Mouse (Mus musculus) macrophage (primary cell): ENCODE measurements around the gene Fam49a. TPM values are rescaled to one million over a fixed set of nuclear protein-coding genes. Genes with fewer than 3 reads are reported as not detected.

Experiments used
- H3K27ac ChIP-seq: fragments of 350-480 bp; formaldehyde crosslinking; 2 replicates; pipeline ENCODE4 v1.9.0; 2021
- H3K36me3 ChIP-seq: fragments of 350-480 bp; formaldehyde crosslinking; 2 replicates; pipeline ENCODE4 v1.9.0; 2021; ENCODE audit errors: inconsistent target
- H3K4me3 ChIP-seq: fragments of 350-480 bp; formaldehyde crosslinking; 2 replicates; pipeline ENCODE4 v1.9.0; 2021; ENCODE audit errors: inconsistent target
- H3K79me2 ChIP-seq: fragments of 350-480 bp; formaldehyde crosslinking; 2 replicates; pipeline ENCODE4 v1.9.0; 2021; ENCODE audit errors: inconsistent target
- WGBS: methylation state at CpG from one replicate; pipeline ENCODE4 v1.1.7; 2026; ENCODE audit warnings: inconsistent platforms; ENCODE audit not compliant: missing documents; 5-methylcytosine and 5-hydroxymethylcytosine counted together
- polyA plus RNA-seq: library from polyadenylated mRNA; stranded (reverse); fragments of 250-400 nt; gene quantifications from 3 replicates; pipeline ENCODE4 v1.2.4, GENCODE M21; 2018; ENCODE audit warnings: inconsistent platforms

The Fam49a gene
- polyA plus RNA-seq, 1 experiment from 2014 or later = 41.6 TPM

DNA sequence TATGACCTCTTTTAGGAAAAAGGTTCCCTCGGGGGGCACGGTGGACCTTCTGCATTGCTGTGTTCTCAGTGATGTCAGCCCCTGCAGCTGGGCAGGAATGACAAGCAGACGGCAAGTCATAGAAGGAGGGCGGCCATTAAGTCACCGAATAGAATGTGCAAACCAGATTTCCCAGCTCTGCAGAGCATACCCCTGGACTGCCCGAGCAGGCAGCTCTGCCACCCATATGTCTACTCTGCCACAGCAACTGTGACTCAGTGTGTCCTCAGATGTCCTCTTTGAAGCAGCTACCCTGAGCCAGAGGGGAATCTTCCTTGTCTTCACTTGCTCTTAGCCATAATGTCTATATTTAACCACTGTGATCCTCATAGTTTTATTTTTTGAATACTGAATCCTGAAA is 75.4 kb downstream of the Fam49a start:
- H3K4me3 ChIP-seq = no peak overlapping the region
- WGBS = 93% methylated on average over 6 of the region's 6 CpGs

DNA sequence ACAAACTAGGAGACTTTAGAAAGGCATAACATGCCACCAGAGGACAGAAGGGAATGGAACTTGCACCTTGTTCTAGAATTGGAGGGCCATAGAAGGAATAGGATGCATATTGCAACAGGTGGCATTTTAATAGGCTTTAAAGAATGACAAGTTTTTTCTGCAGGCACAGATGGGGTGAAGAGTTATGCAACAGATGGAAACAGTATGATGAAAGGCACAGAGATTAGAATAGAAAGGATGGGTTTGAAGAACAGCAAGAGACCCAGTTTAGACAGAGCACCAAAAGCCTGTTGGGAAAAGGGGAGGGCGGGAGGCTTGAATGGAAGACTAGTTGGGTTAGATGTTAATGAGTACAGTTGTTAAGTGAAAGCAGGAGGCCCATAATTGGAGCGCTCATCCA is 81.4 kb downstream of the Fam49a start:
- H3K36me3 ChIP-seq = peaks cover 18% of the 10 kb centered on the region; the same call in 1 of the 2 replicates
- no peaks in the 10 kb centered on the region for H3K79me2 ChIP-seq
- H3K4me3 ChIP-seq = no peak overlapping the region
- WGBS = 87% methylated on average over 2 of the region's 2 CpGs
- no peak overlapping the region for H3K27ac ChIP-seq

More for the DNA sequence above, 75.4 kb downstream of the Fam49a start:
- H3K27ac ChIP-seq = no peak overlapping the region
- no peaks in the 10 kb centered on the region for H3K79me2 ChIP-seq
- H3K36me3 ChIP-seq = peaks cover 35% of the 10 kb centered on the region

DNA sequence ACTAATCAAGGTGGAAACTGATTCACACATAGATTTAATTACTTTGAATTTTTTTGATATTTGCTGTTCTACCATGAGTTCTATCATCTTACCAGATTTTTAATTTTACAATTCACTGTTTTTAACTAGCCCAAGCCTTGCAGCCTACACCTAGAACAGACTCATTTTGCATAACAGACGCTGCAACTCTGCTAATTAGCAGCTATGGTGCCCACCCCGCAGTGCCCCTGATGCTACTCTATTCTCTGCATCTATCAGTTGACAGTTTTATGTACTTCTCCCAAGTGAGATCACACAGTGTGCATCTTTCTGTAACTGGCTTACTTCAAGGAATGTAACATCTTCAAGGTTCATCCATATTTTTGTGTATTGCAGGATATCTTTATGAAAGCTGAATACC is 86.7 kb downstream of the Fam49a start:
- WGBS = 100% methylated on average over 2 of the region's 2 CpGs
- no peak overlapping the region for H3K4me3 ChIP-seq

DNA sequence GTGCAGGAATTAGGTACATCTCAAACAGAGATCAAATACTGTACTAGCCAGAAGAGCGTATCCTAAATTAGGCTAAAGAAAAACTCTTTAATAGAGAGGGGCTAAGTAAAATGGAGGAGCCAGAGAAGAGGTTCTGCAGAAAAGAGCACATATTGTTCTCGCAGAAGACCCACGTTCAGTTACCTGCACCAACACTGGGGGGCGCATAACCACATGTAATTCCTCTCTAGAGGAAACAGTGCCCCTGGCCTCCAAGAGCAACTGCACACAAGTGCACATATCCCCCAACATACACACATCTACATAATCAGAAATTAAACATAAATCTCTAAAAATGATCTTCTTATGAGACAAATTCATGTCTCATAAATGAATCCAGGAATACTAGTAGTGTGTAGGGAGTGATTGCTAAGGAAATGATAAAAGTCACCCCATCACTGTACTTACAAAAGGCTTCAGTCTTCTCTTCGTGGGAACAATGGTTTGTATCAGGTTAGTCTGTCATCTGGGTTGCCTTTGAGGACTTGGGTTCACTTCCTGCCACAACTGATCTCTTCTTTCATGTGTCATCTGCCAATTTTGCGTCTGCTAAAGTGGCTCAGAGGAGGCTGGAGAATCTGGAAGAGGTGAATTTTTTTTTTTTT is 87.8 kb downstream of the Fam49a start:
- Histone ChIP-seq H3K79me2 (no peaks in the 10 kb centered on the region), H3K27ac (no peak overlapping the region), H3K36me3 (peaks cover 17% of the 10 kb centered on the region), H3K4me3 (no peak overlapping the region)
- 75% methylated on average over 6 of the region's 6 CpGs for WGBS

More for the DNA sequence above, 86.7 kb downstream of the Fam49a start:
- no peak overlapping the region for H3K27ac ChIP-seq
- no peaks in the 10 kb centered on the region for H3K79me2 ChIP-seq
- peaks cover 9% of the 10 kb centered on the region; the same call in 1 of the 2 replicates for H3K36me3 ChIP-seq

DNA sequence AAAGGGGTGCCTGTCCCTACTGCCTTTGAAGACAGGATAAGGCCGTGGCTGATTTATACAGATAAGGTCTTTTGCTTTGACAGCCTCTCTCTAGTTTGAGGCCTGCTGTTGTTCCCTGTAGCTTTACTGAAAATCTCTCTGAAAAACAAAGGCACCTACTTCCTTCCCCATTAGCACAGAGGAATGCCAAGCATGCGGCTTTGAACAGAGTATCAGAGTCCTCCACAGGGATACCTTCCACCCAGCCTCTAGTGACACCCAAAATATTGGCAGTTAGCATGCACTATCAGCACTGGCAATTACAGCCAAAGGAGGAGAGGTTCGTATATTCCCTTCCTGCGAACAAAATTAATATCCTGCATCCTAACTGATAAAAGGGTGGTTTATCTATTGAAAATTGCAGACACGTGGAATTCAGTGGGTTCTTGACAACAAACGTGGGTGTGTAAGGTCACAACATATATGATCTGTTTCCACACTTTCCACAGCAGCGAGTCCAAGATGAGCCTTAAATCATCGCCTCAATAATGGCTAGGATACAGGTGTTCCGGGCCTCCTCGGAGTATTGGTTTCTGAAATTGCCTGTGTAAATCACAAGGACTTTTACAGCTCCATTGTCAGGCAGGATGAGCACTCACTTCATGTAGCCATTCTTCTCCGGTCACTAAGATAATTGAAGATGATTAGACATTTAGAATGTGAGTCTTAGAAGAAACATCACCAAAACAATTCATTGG is 90.0 kb downstream of the Fam49a start:
- 83% methylated on average over 11 of the region's 11 CpGs for WGBS
- Histone ChIP-seq H3K27ac (no peak overlapping the region), H3K36me3 (peaks cover 17% of the 10 kb centered on the region), H3K79me2 (no peaks in the 10 kb centered on the region), H3K4me3 (no peak overlapping the region)

DNA sequence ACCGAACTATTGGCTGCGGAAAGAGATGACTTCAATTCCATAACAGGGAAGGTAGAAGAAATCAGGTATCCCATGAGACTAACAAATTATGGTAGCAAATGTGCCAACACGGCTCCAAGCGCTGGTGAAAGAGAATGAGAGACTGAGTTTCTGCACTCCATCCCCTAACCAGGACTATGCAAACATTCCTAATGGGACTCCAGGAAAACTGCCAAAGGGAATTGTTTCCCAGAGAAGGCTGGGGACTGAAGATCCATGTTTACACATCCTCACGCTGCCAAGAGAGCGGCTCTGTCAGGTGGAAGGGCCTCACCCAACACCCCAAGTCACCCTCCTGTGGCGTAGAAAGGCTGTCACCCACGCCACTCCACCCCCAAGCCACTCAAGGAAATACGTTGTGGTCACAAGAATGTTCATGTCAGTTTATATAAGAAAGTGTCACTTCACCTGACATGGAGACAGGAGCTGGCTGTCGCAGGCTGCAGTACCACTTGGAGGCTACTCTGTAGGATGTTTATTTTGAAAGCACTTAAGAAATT is 92.2 kb downstream of the Fam49a start:
- Histone ChIP-seq H3K4me3 (no peak overlapping the region), H3K79me2 (no peaks in the 10 kb centered on the region), H3K27ac (no peak overlapping the region), H3K36me3 (peaks cover 33% of the 10 kb centered on the region)
- 79% methylated on average over 10 of the region's 10 CpGs for WGBS

DNA sequence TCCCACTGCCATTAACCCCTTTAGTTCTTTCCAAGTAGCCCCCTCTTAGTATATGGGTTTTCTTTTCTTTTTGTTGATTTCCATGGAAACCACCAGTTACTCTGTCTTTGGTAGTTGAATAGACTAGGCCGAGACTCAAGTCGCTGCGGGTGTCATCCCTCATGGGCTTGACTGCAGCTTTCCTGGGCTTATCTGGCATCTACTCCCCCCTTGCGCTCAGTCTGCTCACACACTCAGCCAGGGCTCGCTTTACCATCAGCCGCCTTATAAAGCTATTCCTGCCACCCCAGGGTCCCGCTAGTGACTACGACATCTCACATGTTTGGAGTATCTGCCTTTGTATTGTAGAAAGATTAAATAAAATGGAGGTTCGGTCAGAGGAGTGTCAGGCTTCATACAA is 94.1 kb downstream of the Fam49a start:
- WGBS = 95% methylated on average over 9 of the region's 9 CpGs
- H3K79me2 ChIP-seq = no peaks in the 10 kb centered on the region
- no peak overlapping the region for H3K4me3 ChIP-seq
- peaks cover 29% of the 10 kb centered on the region for H3K36me3 ChIP-seq
- no peak overlapping the region for H3K27ac ChIP-seq

DNA sequence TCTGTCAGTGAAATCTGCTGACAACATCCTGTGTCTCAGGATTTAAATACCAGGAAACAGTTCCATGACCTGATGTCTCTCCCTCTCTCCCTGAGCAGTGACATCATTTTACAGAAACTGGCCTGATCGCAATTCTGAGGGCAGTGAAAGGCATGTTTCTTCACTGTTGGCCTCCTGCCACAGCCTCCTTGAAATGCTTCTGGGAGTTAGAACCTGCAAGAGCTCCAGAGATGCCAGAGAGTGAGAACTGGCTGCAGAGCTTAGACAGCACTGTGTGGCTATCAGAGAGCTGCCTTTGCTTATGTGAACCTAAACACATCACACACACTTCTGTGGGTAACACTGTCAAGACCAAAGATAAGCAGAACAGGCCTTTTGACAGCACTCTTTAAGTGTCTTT is 94.5 kb downstream of the Fam49a start:
- H3K36me3 ChIP-seq = peaks cover 33% of the 10 kb centered on the region
- 88% methylated on average over 1 of the region's 1 CpGs for WGBS

DNA sequence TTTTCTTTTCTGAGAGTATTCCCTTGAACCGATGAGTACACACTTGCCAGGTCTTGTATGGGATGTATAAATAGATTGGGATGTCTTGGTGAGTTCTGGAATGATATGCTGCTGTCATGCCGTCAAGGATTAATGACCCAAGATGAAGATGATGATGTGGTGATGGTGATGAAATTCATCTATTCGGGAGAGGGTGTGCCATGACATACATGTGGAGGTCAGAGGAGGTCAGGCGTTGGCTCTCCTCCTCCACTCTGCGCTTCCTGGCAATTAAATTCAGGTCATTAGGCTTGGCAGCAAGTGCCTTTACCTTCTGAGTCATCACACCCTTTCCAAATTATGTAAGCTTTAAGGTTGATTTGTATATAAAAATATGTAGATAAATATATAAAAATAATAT is 95.0 kb downstream of the Fam49a start:
- 90% methylated on average over 5 of the region's 5 CpGs for WGBS
- no peak overlapping the region for H3K27ac ChIP-seq
- H3K79me2 ChIP-seq = no peaks in the 10 kb centered on the region
- H3K4me3 ChIP-seq = no peak overlapping the region
- peaks cover 38% of the 10 kb centered on the region for H3K36me3 ChIP-seq

More for the DNA sequence above, 94.5 kb downstream of the Fam49a start:
- no peaks in the 10 kb centered on the region for H3K79me2 ChIP-seq
- no peak overlapping the region for H3K4me3 ChIP-seq
- no peak overlapping the region for H3K27ac ChIP-seq

DNA sequence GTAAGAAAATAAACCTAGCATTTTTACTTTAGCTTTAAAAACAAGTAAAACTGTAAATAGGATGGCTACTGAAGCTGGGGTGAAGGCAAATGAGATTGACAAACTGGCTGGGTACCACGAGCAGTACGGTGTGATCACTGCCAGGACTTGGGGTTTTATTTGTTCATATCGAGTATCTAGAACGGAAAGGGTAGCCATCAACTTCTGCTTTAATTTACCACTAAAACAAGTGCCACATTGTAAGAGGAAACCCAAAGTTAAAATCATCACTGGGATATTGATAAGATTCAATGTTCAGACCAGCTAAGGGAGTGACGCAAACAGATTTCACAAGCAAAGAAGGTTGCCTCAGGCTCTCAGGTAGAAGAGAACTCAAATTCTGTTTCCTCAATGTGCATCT is 98.0 kb downstream of the Fam49a start:
- Histone ChIP-seq H3K27ac (no peak overlapping the region), H3K79me2 (no peaks in the 10 kb centered on the region), H3K36me3 (peaks cover 54% of the 10 kb centered on the region), H3K4me3 (no peak overlapping the region)
- WGBS = 53% methylated on average over 5 of the region's 5 CpGs

DNA sequence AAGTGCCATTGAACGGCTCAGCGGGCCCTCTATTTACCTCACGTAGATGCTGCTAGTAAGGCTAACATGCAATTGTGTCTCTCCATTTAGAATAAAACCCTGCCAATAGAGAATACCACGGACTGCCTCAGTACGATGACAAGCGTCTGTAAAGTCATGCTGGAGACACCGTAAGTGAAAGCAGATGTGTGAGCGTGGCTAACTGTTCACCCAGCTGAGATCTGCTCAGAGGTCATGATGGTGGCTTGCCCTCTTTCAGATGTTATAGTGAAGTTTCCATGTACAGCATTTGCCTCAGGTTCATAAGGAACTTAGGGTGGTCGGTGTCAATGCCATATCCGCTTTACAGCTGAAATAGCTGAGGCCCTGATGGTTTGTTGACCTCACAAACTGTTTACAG is 100.4 kb downstream of the Fam49a start:
- H3K36me3 ChIP-seq = peaks cover 78% of the 10 kb centered on the region
- H3K79me2 ChIP-seq = no peaks in the 10 kb centered on the region
- no peak overlapping the region for H3K27ac ChIP-seq
- WGBS = 96% methylated on average over 10 of the region's 10 CpGs
- no peak overlapping the region for H3K4me3 ChIP-seq

DNA sequence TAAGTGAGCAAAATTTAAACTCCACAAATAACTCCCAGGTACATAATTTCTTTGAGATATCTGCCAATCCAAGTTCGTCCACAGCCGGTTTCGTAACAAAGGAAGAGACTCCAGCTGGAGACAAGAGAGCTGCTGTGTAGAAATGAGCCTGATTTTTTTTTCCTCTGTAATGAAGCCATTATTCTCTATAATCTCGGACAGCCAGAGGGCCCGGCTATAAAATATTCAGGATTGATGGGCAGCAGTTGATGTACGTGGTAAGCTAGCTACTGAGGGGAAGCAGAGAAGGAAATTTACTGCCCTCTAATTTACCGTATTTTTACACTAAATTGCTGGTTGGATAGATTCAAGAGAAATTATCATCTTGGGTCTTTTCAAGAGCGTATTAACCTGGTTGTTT is 102.3 kb downstream of the Fam49a start:
- H3K36me3 ChIP-seq = peaks cover 65% of the 10 kb centered on the region
- no peaks in the 10 kb centered on the region for H3K79me2 ChIP-seq
- H3K27ac ChIP-seq = no peak overlapping the region
- whole genome bisulfite sequencing = 100% methylated on average over 8 of the region's 8 CpGs
- no peak overlapping the region for H3K4me3 ChIP-seq

DNA sequence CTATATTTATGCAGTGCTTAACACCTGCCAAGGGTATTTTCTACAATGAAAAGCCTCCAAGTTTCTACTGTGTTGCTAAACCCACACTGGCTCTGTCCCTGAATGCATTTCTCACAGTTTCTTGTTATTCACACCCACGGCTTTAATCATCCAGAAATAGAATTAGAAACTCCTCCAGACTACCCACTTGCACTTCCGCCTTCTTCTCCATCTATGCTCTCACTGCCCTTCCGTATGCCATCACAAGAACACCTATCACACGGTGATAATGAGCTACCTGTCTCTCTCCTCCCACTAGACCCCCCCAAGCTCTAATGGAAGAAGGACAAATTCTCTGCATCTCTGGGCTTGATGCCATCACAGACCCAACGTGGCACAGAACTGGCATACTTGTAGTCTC is 105.5 kb downstream of the Fam49a start:
- H3K4me3 ChIP-seq = no peak overlapping the region
- H3K36me3 ChIP-seq = peaks cover 68% of the 10 kb centered on the region
- WGBS = 92% methylated on average over 5 of the region's 5 CpGs
- H3K79me2 ChIP-seq = no peaks in the 10 kb centered on the region
- no peak overlapping the region for H3K27ac ChIP-seq

DNA sequence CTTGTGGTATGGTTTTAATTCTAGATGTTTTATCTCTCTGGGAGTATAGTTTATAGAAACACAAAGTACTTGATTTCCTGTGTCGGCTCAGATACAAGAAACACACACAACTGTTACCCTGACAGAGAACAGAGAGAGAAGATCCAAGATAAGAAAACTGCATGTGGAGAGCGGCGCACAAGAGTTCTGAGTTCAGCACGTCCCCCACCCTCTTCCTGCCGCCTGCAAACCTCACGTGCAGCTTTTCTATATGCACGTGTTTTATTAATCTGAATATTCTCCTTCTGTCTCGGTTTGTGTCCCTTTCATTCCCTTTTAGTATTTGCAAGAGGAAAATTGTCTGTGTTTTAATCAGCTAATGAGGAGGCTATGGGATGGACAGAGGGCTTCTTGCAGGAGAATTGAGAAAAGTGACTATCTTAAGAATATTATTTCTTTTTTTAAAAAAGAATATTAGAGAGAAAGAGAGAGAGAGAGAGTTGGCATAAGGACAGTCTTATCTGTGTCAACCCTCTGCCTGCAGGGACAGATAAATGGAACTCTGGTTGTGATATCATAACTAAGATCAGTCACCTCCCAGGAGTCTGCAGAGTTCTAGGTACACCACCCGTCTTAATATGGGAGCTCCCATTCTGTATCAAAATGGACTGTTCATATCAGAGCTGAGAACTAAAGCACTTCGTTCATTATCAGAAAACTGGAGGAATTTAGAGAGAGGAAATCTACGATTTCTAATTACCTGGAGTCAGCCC is 111.3 kb downstream of the Fam49a start:
- peaks cover 38% of the 10 kb centered on the region for H3K36me3 ChIP-seq
- H3K27ac ChIP-seq = no peak overlapping the region
- no peak overlapping the region for H3K4me3 ChIP-seq
- H3K79me2 ChIP-seq = no peaks in the 10 kb centered on the region
- 97% methylated on average over 11 of the region's 11 CpGs for WGBS

DNA sequence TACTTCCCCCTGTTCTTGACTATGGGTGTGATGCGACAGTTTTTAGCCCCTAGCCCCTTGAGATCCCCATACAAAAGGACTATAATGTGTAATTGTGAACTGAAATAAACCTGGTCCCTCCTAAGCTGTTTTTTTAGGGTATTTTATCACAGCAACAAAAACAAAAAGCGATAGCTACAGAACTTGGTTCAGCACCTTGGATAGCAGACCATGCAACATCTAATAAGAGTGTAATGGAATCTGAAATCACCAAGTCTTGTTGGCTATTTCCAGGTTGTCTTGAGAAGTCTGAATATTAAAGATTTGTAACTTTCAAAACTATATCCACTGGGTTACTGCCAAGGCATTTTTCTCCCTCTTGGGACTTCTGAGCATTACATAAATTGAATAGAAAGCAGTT is 117.1 kb downstream of the Fam49a start:
- Histone ChIP-seq H3K36me3 (peaks cover under 1% of the 10 kb centered on the region; the same call in 1 of the 2 replicates), H3K79me2 (no peaks in the 10 kb centered on the region), H3K27ac (no peak overlapping the region), H3K4me3 (no peak overlapping the region)
- WGBS = 59% methylated on average over 2 of the region's 2 CpGs
